Mouse (Mus musculus): ENCODE measurements around the gene AI467606. TPM values are rescaled to one million over a fixed set of nuclear protein-coding genes. Genes with fewer than 3 reads are reported as not detected.

AI467606 gene
- total and polyA plus RNA-seq, 3 experiments, result 51.1 to 101 (median 79.4) TPM

DNA sequence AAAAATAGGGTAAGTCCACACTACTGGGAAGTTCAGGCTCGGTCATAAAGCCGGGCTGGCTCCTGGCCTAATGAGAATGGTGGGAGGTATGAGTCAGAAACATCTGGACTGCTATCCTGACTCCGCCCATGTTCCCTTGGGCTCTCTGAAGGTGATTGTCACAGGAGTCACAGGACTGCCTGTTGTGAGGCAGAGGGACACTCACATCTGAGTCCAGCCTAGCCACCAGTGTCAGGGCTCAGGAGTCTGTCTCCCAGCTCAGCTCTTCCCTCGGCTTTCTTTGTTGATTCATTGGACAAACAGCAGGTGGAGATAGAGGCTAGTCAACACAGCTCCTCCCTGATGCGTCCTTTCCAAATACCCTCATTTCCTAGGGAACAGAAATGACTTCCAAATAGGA, 26.8 kb downstream of the AI467606 start:
- Histone ChIP-seq H3K36me3 (ENCODE audit: control insufficient read depth in 1 of 2, insufficient read depth in 2 of 2, low read length in 2 of 2) (peaks cover 0 to 6% of the 10 kb centered on the region in 2 experiments; a peak in 2 of 4 replicates), H3K4me3 (ENCODE audit: control insufficient read depth in 1 of 2, insufficient read depth in 1 of 2, low read depth in 2 of 2, low read length in 2 of 2) (no peak overlapping the region), H3K79me2 (ENCODE audit: control insufficient read depth, insufficient read depth, low read length, poor library complexity) (no peaks in the 10 kb centered on the region), H3K27me3 (ENCODE audit: control insufficient read depth in 1 of 2, insufficient read depth in 2 of 2, low read length in 2 of 2) (no peaks in the 10 kb centered on the region), H3K4me1 (ENCODE audit: control insufficient read depth in 1 of 2, insufficient read depth in 2 of 2, low read length in 2 of 2) (peaks cover under 1 to 17% of the 10 kb centered on the region in 2 experiments; a peak in 3 of 4 replicates), H3K9me3 (replicated peaks; ENCODE audit: insufficient read depth, low read length) (no peaks in the 10 kb centered on the region), H3K9ac (ENCODE audit: control insufficient read depth, low read depth, low read length, poor library complexity, severe bottlenecking) (no peak overlapping the region), H3K27ac (ENCODE audit: control insufficient read depth, low read depth, low read length) (no peak overlapping the region)
- no peak for DNase-seq (ENCODE audit: low read depth, low spot score)
- peak; percentile 12; the same call in 1 of the 2 replicates for TF ChIP-seq ZC3H11A (IDR thresholded peaks at IDR 0.05; ENCODE audit: low read depth, low read length)
- TF ChIP-seq TCF12 (IDR thresholded peaks at IDR 0.05; ENCODE audit: low read depth, low read length), result no peak
- TF ChIP-seq JUND (IDR thresholded peaks at IDR 0.05; ENCODE audit: low read depth, low read length), result no peak
- TF ChIP-seq SMC3 (IDR thresholded peaks at IDR 0.05; ENCODE audit: low read depth, low read length), result peak; percentile 49
- no peak for TF ChIP-seq MAZ (IDR thresholded peaks at IDR 0.05; ENCODE audit: low read depth, low read length)
- no peak for TF ChIP-seq RCOR1 (IDR thresholded peaks at IDR 0.05; ENCODE audit: low read depth, low read length)
- peak; percentile 49 for TF ChIP-seq RAD21 (IDR thresholded peaks at IDR 0.05; ENCODE audit: low read depth, low read length)
- TF ChIP-seq GATA1 (IDR thresholded peaks at IDR 0.05; ENCODE audit: low read depth, low read length), result no peak
- TF ChIP-seq SIN3A (IDR thresholded peaks at IDR 0.05; ENCODE audit: low read length), result no peak
- no peak for TF ChIP-seq BHLHE40 (IDR thresholded peaks at IDR 0.05; ENCODE audit: borderline replicate concordance, low read depth, low read length)
- TF ChIP-seq CTCF (IDR thresholded peaks at IDR 0.05 in 2 of 3, conservative IDR thresholded peaks at IDR 0.05 in 1 of 3; ENCODE audit: control insufficient read depth in 1 of 3, insufficient read depth in 1 of 3, low read depth in 2 of 3, low read length in 3 of 3, poor library complexity in 1 of 3, severe bottlenecking in 1 of 3), result peak in 2 of 3 experiments; percentile 7 to 48; a peak in 2 of 6 replicates
- no peak for TF ChIP-seq KAT2A (conservative IDR thresholded peaks at IDR 0.05; ENCODE audit: low read depth, low read length)
- no peak for TF ChIP-seq TBP (IDR thresholded peaks at IDR 0.05; ENCODE audit: low read depth, low read length)

GRCm38 (mm10) chr7:127118671-127119445, 27.7 kb downstream of the AI467606 start:
- Histone ChIP-seq H3K9ac (ENCODE audit: control insufficient read depth, low read depth, low read length, poor library complexity, severe bottlenecking) (no peak overlapping the region), H3K27ac (ENCODE audit: control insufficient read depth, low read depth, low read length) (no peak overlapping the region), H3K79me2 (ENCODE audit: control insufficient read depth, insufficient read depth, low read length, poor library complexity) (no peaks in the 10 kb centered on the region), H3K27me3 (ENCODE audit: control insufficient read depth in 1 of 2, insufficient read depth in 2 of 2, low read length in 2 of 2) (no peaks in the 10 kb centered on the region), H3K9me3 (replicated peaks; ENCODE audit: insufficient read depth, low read length) (no peaks in the 10 kb centered on the region), H3K4me1 (ENCODE audit: control insufficient read depth in 1 of 2, insufficient read depth in 2 of 2, low read length in 2 of 2) (peaks cover 0 to 8% of the 10 kb centered on the region in 2 experiments; a peak in 2 of 4 replicates), H3K36me3 (ENCODE audit: control insufficient read depth in 1 of 2, insufficient read depth in 2 of 2, low read length in 2 of 2) (peaks cover 0 to under 1% of the 10 kb centered on the region in 2 experiments; a peak in 2 of 4 replicates), H3K4me3 (ENCODE audit: control insufficient read depth in 1 of 2, insufficient read depth in 1 of 2, low read depth in 2 of 2, low read length in 2 of 2) (no peak overlapping the region)
- TF ChIP-seq MYC (IDR thresholded peaks at IDR 0.05; ENCODE audit: low read depth, low read length), result no peak
- TF ChIP-seq ZNF384 (IDR thresholded peaks at IDR 0.05; ENCODE audit: low read depth, low read length), result no peak
- TF ChIP-seq USF2 (IDR thresholded peaks at IDR 0.05; ENCODE audit: borderline replicate concordance in 1 of 2, insufficient read depth in 1 of 2, low read depth in 1 of 2, low read length in 2 of 2), result no peak
- TF ChIP-seq MEF2A (IDR thresholded peaks at IDR 0.05; ENCODE audit: extremely low read depth, insufficient replicate concordance, low read depth, low read length, poor library complexity, severe bottlenecking), result no peak
- TF ChIP-seq POLR2AphosphoS2 (IDR thresholded peaks at IDR 0.05; ENCODE audit: low read length), result no peak
- no peak for TF ChIP-seq RCOR1 (IDR thresholded peaks at IDR 0.05; ENCODE audit: low read depth, low read length)
- no peak for TF ChIP-seq E2F4 (IDR thresholded peaks at IDR 0.05; ENCODE audit: borderline replicate concordance, low read depth, low read length)
- TF ChIP-seq CHD2 (IDR thresholded peaks at IDR 0.05; ENCODE audit: low read length), result no peak
- no peak for TF ChIP-seq KAT2A (conservative IDR thresholded peaks at IDR 0.05; ENCODE audit: low read depth, low read length)
- no peak for TF ChIP-seq TCF12 (IDR thresholded peaks at IDR 0.05; ENCODE audit: low read depth, low read length)
- no peak for TF ChIP-seq USF1 (IDR thresholded peaks at IDR 0.05; ENCODE audit: low read depth, low read length)
- no peak for TF ChIP-seq SMC3 (IDR thresholded peaks at IDR 0.05; ENCODE audit: low read depth, low read length)
- TF ChIP-seq RAD21 (IDR thresholded peaks at IDR 0.05; ENCODE audit: low read depth, low read length), result no peak
- no peak for TF ChIP-seq ETS1 (IDR thresholded peaks at IDR 0.05; ENCODE audit: low read depth, low read length)
- no peak for DNase-seq (ENCODE audit: low read depth, low spot score)

All from MEL (cell line).